Mouse (Mus musculus): ENCODE measurements around the gene Fbn1.
A peak's percentile ranks its signal among the peaks of the same experiment; 100 is the strongest.

Gene Fbn1

GRCm38 (mm10) chr2:125330506-125330905 lies 177.3 kb downstream of the Fbn1 start:
- DNase-seq = no peak

- no peak for DNase-seq
These were observed 182.5 kb downstream of the Fbn1 start for GRCm38 (mm10) chr2:125325125-125325855.

DNA sequence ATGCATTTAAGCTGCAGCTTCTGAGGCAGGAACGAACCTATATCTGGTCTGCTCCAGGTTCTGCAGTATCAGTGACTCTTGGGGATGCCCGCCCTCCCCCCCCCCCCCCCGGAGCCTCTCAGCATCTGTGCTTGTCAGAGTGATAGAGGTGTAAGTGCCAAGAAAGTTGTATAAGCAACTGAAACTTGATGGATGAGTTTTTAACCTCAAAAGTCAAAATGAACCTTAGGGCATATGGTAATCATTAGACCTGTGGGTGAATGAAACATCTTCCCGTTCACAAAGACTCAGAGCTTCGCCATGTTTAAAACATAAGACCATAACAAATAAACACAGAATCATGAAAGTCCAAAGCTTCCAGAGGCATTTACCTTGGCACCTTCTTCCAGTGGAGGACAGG lies 183.3 kb downstream of the Fbn1 start:
- no peak for DNase-seq

DNA sequence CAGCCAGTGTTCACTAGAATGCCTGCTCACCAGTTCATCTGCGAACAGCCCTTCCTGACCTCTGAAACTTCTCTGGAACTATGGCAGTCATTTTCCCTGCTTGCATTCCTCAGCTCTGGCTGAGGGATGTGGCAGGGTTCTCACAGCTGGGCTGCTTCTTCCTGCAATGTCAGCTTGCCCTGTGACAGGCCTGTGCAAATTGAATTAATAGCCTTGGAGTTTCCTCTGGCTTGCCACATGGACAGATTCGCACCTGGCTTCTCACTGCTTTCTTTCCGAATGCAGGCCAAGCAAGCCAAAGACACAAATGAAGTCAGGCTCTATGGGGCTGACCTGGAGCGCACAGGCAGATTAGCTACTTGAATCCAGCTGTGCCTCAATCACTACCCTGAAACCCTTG lies 184.4 kb downstream of the Fbn1 start:
- peak; percentile 59 for DNase-seq

DNA sequence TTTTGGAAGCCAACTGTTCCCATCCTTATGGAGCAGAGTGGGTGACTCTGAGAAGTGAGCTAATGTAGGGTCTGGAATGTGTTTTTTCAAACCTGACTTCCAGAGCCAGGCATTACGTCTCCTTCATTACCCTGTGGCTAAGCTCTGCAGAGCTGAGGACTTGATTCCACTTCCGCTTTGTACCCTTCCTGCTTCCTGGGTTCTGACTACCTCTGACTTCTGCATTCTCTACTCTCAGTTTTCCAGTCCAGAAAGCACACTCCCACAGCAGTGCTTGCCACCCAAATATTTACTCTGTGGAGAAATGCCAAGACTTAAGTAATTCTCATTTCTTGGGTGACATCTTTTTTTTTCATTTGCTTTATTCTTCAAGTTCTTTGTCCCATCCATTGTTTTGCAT lies 185.2 kb downstream of the Fbn1 start:
- no peak for DNase-seq

DNA sequence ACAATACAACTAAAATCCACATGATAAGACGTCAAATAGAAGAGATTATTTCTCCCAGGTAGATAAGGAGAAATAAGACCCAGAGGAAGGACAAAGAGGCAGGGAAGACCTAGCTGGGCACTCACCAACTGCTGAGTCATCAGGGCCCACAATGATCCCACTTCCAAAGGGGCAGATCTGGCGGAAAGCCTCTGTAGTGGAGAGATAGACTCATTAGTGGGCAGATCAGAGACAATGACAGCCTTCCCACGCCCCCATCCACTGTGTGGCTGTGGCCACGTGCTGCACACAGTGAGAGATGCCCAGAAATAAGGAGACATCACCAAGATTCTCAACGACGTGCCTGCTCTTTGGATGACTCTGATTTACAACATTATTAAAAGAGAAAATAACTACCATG lies 186.7 kb downstream of the Fbn1 start:
- no peak for DNase-seq

DNA sequence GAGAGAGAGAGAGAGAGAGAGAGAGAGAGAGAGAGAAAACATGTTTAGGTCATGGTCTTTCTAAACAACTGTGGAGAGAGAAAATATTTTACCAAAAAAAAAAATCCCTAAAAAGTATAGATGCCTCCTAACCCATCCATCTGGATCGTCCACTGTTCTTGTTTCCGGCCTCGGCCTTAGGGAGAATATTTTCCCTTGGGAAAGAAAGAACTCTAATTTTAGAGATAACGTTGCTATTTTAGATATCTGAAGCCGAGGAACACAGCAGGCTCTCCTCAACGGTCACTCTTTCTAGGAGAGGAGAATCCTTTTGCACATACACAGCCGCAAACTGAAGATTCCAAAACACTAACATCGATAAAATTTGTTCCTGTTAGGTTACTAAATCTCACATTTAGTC lies 188.1 kb downstream of the Fbn1 start:
- DNase-seq = no peak

GRCm38 (mm10) chr2:125318371-125319061 lies 189.3 kb downstream of the Fbn1 start:
- DNase-seq = no peak

DNA sequence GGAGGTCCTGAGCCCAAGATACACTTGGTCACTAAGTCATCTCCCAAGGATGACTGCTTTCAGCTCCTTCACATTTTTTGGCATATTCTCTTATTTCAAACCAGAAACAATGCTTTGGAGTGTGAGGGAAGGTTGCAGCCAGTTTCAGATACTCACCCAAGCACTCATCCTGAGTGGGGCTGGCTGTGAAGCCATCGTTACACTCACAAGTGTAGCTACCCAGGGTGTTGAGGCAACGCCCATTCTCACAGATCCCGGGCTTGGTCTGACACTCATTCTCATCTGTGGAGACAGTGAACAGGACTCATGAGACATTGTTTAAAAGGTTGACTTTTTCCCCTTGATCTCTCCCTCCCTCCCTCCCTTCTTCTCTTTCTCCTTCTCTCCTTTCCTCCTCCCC lies 192.6 kb downstream of the Fbn1 start:
- DNase-seq = no peak

GRCm38 (mm10) chr2:125314169-125314925 lies 193.4 kb downstream of the Fbn1 start:
- no peak for DNase-seq

DNA sequence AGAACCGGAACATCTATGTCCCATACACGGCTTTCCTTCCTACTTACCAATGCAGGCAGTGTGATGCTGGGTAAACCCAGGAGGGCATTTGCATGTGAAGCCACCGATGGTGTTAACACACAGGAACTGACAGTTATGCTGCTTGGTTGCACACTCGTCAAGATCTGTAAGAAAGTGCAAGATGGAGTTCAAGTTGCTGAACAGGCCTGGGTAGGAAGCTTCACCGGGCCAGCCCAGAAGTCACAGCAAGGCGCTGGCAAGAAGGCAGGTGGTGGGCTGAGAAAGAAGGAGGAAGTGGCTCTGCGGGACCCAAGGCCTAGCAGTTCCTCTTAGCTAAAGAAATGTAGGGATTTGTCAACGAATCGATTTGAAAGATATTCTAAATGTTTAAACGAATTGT lies 198.1 kb downstream of the Fbn1 start:
- DNase-seq = no peak

DNA sequence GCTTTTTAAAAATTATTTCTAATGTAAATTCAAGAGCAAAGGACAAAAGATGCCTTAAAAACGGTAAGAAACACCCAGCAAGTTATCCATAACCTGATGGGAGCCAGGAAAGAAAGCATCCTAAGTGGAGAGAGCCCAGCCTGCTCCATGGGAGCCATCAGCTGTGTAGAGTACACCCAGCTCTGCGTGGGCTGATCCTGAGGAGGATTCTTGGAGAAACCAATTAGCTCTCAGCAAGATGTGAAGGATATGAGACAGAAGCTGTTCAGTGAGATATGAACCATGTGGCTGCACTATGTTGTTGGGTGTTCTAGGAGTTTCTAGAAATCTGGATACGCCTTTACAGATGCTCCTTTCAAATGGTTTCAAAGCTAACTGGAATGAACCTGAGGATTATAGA lies 202.1 kb downstream of the Fbn1 start:
- no peak for DNase-seq

DNA sequence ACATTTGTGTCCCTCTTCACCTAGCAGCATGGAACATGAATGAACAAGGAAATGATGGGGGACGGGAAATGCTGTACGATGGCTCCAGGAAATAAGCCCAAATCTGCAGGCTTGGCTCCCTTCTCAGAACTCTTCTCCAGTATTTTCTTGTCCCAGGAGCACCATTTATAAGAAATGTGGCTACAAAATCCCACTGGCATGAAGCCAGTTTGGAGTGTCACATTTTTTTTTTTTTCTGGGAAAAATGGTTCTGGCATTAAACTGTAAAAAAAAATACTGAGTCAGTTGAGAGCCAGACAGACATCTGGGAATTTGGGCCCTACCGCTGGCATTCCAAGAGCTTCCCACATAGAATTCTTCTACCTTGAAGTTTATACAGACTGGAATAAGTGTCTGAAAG lies 203.0 kb downstream of the Fbn1 start:
- no peak for DNase-seq

DNA sequence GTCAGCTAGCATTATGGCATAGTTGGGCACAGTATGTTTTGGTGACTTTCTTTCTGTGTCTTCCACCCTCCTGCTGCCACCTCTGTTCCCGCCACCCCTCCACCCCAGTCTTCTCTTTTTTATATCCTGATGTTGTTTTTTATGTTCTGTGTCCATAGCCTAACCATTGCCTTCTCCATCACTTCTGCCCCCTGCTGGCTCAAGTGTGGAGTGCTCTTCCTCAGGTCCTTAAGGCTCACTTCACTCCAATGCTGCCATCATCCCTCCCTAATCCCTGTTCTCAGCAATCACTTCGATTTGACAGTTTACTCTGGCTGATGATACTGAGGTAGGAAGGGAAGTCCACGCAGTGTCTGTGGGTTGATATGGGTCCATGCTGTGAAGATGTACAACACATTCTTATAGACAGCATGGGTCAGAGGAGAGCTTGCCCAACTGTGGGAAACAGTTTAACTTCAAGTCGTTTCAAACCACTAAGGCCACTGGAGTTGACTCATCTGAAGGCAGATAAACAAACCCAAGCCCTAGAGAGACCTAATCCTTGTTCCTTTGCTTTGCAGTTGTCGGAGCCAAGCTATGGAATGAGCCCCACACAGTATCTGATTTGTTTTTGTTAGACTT lies 203.9 kb downstream of the Fbn1 start:
- DNase-seq = peak; percentile 22

GRCm38 (mm10) chr2:125302625-125302924 lies 205.2 kb downstream of the Fbn1 start:
- DNase-seq = no peak

- no peak for DNase-seq
These were observed 205.7 kb downstream of the Fbn1 start for GRCm38 (mm10) chr2:125301877-125302624.

DNA sequence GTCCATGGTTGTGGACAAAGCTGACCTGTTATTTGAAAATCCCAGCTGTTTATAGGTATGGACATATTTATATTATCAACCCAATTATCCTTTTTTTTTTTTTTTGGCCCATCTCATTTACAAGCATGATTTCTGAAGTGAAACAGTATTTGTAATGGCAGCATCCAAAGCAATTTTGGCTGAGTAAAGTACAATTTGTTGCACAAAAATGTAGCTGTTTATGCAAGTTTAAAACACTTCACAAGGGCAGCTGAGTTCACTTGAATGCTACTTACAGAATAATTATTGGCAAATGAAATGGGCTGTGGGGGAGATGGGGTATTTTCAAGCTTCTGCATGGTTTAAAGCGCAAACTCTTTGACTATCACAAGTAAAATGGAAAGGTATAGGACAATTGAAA lies 209.0 kb downstream of the Fbn1 start:
- DNase-seq = no peak

DNA sequence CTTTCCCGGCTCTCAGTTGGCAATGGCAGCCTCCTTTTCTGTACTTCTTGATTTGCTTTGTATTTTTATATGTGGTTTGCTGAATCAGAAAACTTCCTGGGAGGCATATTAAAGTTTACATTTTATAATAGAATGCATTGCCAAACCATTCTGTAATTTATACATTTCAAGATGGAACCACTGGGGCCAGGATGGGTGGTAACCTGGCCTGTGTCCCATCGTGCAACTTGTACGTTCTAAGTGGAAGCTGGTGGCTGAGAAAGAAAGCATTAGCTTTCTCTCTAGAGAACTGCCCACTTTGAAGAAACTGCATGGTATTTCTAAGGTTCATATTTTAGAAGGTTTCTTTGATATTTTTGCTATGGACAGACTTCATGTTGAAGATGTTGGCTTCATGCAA lies 212.3 kb downstream of the Fbn1 start:
- DNase-seq = no peak

- no peak for DNase-seq
These were observed 213.8 kb downstream of the Fbn1 start for GRCm38 (mm10) chr2:125293969-125294491.

- DNase-seq = no peak
These were observed 215.2 kb downstream of the Fbn1 start for GRCm38 (mm10) chr2:125292616-125293015.

GRCm38 (mm10) chr2:125291101-125291500 lies 216.7 kb downstream of the Fbn1 start:
- no peak for DNase-seq

- no peak for DNase-seq
These were observed 217.4 kb downstream of the Fbn1 start for GRCm38 (mm10) chr2:125290197-125290965.
